9 mouse cellular contexts compared by ENCODE assay signal in the genomic region with DNA sequence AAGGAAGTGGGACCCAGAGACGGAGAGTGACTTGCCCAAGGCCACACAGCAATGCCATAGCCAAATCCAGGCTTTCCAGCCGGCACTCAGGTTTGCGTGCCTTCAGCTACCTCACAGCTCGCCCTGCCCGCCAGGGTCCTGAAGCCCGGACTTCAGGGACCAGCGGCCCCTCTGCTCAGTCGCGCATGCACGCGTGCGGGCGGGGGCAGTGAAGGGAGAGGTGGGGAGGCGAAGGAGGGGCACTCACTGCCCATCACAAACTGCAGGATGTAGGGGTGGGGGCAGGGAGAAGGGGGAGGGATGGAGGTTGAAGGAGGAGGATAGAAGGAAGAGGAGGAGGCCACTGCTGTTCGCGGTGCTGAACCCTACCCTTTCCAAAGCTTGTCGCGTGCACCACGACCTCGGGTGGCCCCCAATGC. TPM values are rescaled to one million over a fixed set of nuclear protein-coding genes. Genes with fewer than 3 reads are reported as not detected.
A peak's percentile ranks its signal among the peaks of the same experiment; 100 is the strongest.
DNase-seq lines count a peak whose midpoint lies in the region; ATAC-seq and TF ChIP-seq lines count a peak whose summit lies in the region.
"Had no signal": no experiment of that assay in that cellular context is flagged by ENCODE, and none has a peak within 500 bp of the region (broad histone marks: within the 10 kb centered on the region; RNA-seq: fewer than 3 reads in every experiment).

No protein-coding gene starts in this region.

- intact Hi-C loops in left cerebral cortex, postnatal 25 days (cut with DNase I): loop anchor here (5.0 kb wide), 1 partner anchor 250 kb away; a partner anchor contains a TSS

- no peak for ATAC-seq in embryonic facial prominence, embryonic 12.5 days (ENCODE audit: insufficient number of reproducible peaks, insufficient read depth, low FRiP score, low TSS enrichment)
- ATAC-seq in intestine, embryonic 14.5 days (replicated peaks; ENCODE audit: low FRiP score, low TSS enrichment, low read depth): no peak

- peak overlapping the region; percentile 17; the same call in 1 of the 2 replicates for H3K4me3 ChIP-seq in kidney, adult 2 months (ENCODE audit: insufficient read depth, low read depth, low read length)
- H3K4me3 ChIP-seq in embryonic facial prominence, embryonic 12.5 days: peak overlapping the region; percentile 19
- H3K4me3 ChIP-seq in intestine, embryonic 14.5 days (ENCODE audit: low read depth, low read length): peak overlapping the region; percentile 22; the same call in 1 of the 2 replicates
- no peak overlapping the region for H3K4me3 ChIP-seq in myocyte

- DNase-seq in kidney, adult 2 months: no peak
- no peak for DNase-seq in kidney, postnatal 25 days
- DNase-seq in intestine, embryonic 14.5 days (ENCODE audit: low spot score): peak; percentile 63
- no peak for DNase-seq in left cerebral cortex, postnatal 25 days (ENCODE audit: low spot score in 2 of 2)
- DNase-seq in thymus, postnatal 0 days (ENCODE audit: low spot score): no peak
- no peak for DNase-seq in spleen, postnatal 14 days (ENCODE audit: low spot score in 2 of 2)

- no peaks in the 10 kb centered on the region for H3K9me3 ChIP-seq in embryonic facial prominence, embryonic 12.5 days
- H3K9me3 ChIP-seq in intestine, embryonic 14.5 days (ENCODE audit: control insufficient read depth, low read length): no peaks in the 10 kb centered on the region

- H3K4me1 ChIP-seq in kidney, adult 2 months (ENCODE audit: control insufficient read depth, insufficient read depth, low read length): no peaks in the 10 kb centered on the region; the same call in 1 of the 2 replicates
- peaks cover 51% of the 10 kb centered on the region for H3K4me1 ChIP-seq in embryonic facial prominence, embryonic 12.5 days
- H3K4me1 ChIP-seq in intestine, embryonic 14.5 days (replicated peaks; ENCODE audit: control insufficient read depth, insufficient read depth, low read length): peaks cover 31% of the 10 kb centered on the region

- peak overlapping the region; percentile 0; the same call in 1 of the 2 replicates for H3K9ac ChIP-seq in embryonic facial prominence, embryonic 12.5 days
- H3K9ac ChIP-seq in intestine, embryonic 14.5 days (ENCODE audit: low read length): no peak overlapping the region

- peaks cover 28% of the 10 kb centered on the region for H3K27me3 ChIP-seq in kidney, adult 2 months (replicated peaks; ENCODE audit: control insufficient read depth, insufficient read depth, low read length)
- H3K27me3 ChIP-seq in embryonic facial prominence, embryonic 12.5 days: peaks cover 100% of the 10 kb centered on the region
- H3K27me3 ChIP-seq in intestine, embryonic 14.5 days (replicated peaks; ENCODE audit: control insufficient read depth, insufficient read depth, low read length): peaks cover 100% of the 10 kb centered on the region
- peaks cover 91% of the 10 kb centered on the region for H3K27me3 ChIP-seq in myocyte (ENCODE audit: control insufficient read depth, insufficient read depth, insufficient read length)

- no peak overlapping the region for H3K27ac ChIP-seq in kidney, adult 2 months (ENCODE audit: insufficient read depth, low read depth, low read length)
- no peak overlapping the region for H3K27ac ChIP-seq in embryonic facial prominence, embryonic 12.5 days
- H3K27ac ChIP-seq in intestine, embryonic 14.5 days (ENCODE audit: low read depth): no peak overlapping the region

- H3ac ChIP-seq in myocyte (ENCODE audit: control insufficient read depth, insufficient read length): no peak overlapping the region

- WGBS in kidney, adult 2 months: 1% methylated on average over 20 of the region's 20 CpGs
- WGBS in embryonic facial prominence, embryonic 12.5 days: 1% methylated on average over 20 of the region's 20 CpGs
- whole genome bisulfite sequencing in intestine, embryonic 14.5 days: under 1% methylated on average over 20 of the region's 20 CpGs

- no peak for TF ChIP-seq POLR2A in kidney, adult 2 months (IDR thresholded peaks at IDR 0.05; ENCODE audit: low read depth, low read length)
- TF ChIP-seq POLR2A in myocyte (IDR thresholded peaks at IDR 0.05; ENCODE audit: insufficient read length, low read depth): no peak

- TF ChIP-seq CTCF in kidney, adult 2 months (conservative IDR thresholded peaks at IDR 0.05; ENCODE audit: insufficient read depth, insufficient read length, low read depth, low read length): no peak

- H3K79me2 ChIP-seq in myocyte (ENCODE audit: control insufficient read depth, insufficient read depth): no peaks in the 10 kb centered on the region

- H3K36me3 ChIP-seq in kidney, adult 2 months (ENCODE audit: control insufficient read depth, insufficient read depth, low read length): no peaks in the 10 kb centered on the region
- no peaks in the 10 kb centered on the region for H3K36me3 ChIP-seq in embryonic facial prominence, embryonic 12.5 days
- no peaks in the 10 kb centered on the region for H3K36me3 ChIP-seq in intestine, embryonic 14.5 days (ENCODE audit: control insufficient read depth, insufficient read depth, low read length)
- no peaks in the 10 kb centered on the region for H3K36me3 ChIP-seq in myocyte (ENCODE audit: control insufficient read depth, insufficient read depth)

- H3K4me2 ChIP-seq in embryonic facial prominence, embryonic 12.5 days (replicated peaks): peak overlapping the region; percentile 23
- H3K4me2 ChIP-seq in intestine, embryonic 14.5 days (ENCODE audit: low read length): peak overlapping the region; percentile 33; the same call in 1 of the 2 replicates
- peak overlapping the region; percentile 24 for H3K4me2 ChIP-seq in myocyte (ENCODE audit: low read depth)

TF ChIP-seq in myocyte, 11 proteins besides CTCF, POLR2A, EP300 and RAD21:
- TF ChIP-seq POLR2AphosphoS2 (IDR thresholded peaks at IDR 0.05; ENCODE audit: insufficient read length, low read depth): no peak
- TF ChIP-seq TCF3 (IDR thresholded peaks at IDR 0.05; ENCODE audit: insufficient read length, low read depth): no peak
- TF ChIP-seq E2F4 (IDR thresholded peaks at IDR 0.05; ENCODE audit: insufficient read depth): no peak
- peak; percentile 63 for TF ChIP-seq REST (IDR thresholded peaks at IDR 0.05; ENCODE audit: insufficient read depth, insufficient read length)
- TF ChIP-seq MAX (IDR thresholded peaks at IDR 0.05; ENCODE audit: low read depth): no peak
- TF ChIP-seq USF1 (IDR thresholded peaks at IDR 0.05; ENCODE audit: low read depth): no peak
- no peak for TF ChIP-seq TCF12 (IDR thresholded peaks at IDR 0.05; ENCODE audit: insufficient read depth, poor library complexity, severe bottlenecking)
- no peak for TF ChIP-seq CEBPB (IDR thresholded peaks at IDR 0.05; ENCODE audit: insufficient read depth, poor library complexity, severe bottlenecking)
- no peak for TF ChIP-seq MYOG (IDR thresholded peaks at IDR 0.05; ENCODE audit: control insufficient read depth in 1 of 3, insufficient read depth in 1 of 3, insufficient read length in 2 of 3, low read depth in 2 of 3)

RNA-seq across cellular contexts. Expression of a gene that starts 1.9 kb away (rescaled TPM):
- 0.02 and 0.03 TPM in 2 replicates for polyA plus RNA-seq in kidney, adult 2 months (2012; rRNA removed)
- 0.24 and 0.35 TPM in 2 replicates for polyA plus RNA-seq in embryonic facial prominence, embryonic 12.5 days (2016; fragmentation: Nextera tagmentation; extraction: Ambion mirVana)
- polyA plus RNA-seq in intestine, embryonic 14.5 days (2014; fragmentation: Nextera tagmentation; extraction: Ambion mirVana): not detected in 2 replicates
- polyA plus RNA-seq in myocyte (2012; fragmentation: generic; extraction: Trizol): 0.01 TPM
- under 1 TPM; 0.09 to 0.11 TPM for total RNA-seq in left cerebral cortex, postnatal 25 days (2021)
- 0.10 TPM in 1 of 2 replicates, not detected in the other for polyA plus RNA-seq in thymus, postnatal 0 days (2015; fragmentation: Nextera tagmentation; extraction: Ambion mirVana)
- total RNA-seq: common myeloid progenitor, adult 5-6 weeks had no signal
